Mouse (Mus musculus) forebrain, embryonic 13.5 days (tissue): ENCODE data around the gene Gm11985. TPM values are rescaled to one million over a fixed set of nuclear protein-coding genes. Genes with fewer than 3 reads are reported as not detected.

ENCODE experiments used
- ATAC-seq: fragments of 200-750 bp; cut with Nextera tagmentation; 2 replicates; pipeline ENCODE4 v1.8.0; 2017
- H3K27ac ChIP-seq: fragments of 300-500 bp; sonication (generic); 2 replicates; pipeline ENCODE4 v1.5.1; 2015; ENCODE audit warnings: inconsistent platforms, mild to moderate bottlenecking, moderate library complexity
- H3K27me3 ChIP-seq: fragments of 300-500 bp; sonication (generic); 2 replicates; pipeline ENCODE4 v1.6.1; 2015; ENCODE audit warnings: mild to moderate bottlenecking, inconsistent platforms
- H3K36me3 ChIP-seq: fragments of 300-500 bp; sonication (generic); 2 replicates; pipeline ENCODE4 v1.6.1; 2015; ENCODE audit warnings: mild to moderate bottlenecking, inconsistent platforms; ENCODE audit not compliant: poor library complexity, severe bottlenecking
- H3K4me1 ChIP-seq: fragments of 300-500 bp; sonication (generic); 2 replicates; pipeline ENCODE4 v1.6.1; 2015; ENCODE audit warnings: inconsistent platforms
- H3K4me2 ChIP-seq: fragments of 300-500 bp; sonication (generic); 2 replicates; pipeline ENCODE4 v1.6.1; 2015; ENCODE audit warnings: inconsistent platforms, mild to moderate bottlenecking, moderate library complexity
- H3K4me3 ChIP-seq: fragments of 300-500 bp; sonication (generic); 2 replicates; pipeline ENCODE4 v1.5.1; 2015; ENCODE audit warnings: mild to moderate bottlenecking, inconsistent platforms
- H3K9ac ChIP-seq: fragments of 300-500 bp; sonication (generic); 2 replicates; pipeline ENCODE4 v1.6.1; 2015; ENCODE audit warnings: mild to moderate bottlenecking, inconsistent platforms
- H3K9me3 ChIP-seq: fragments of 300-500 bp; sonication (generic); replicated peaks from 2 replicates; pipeline ENCODE4 v1.6.1; 2016; ENCODE audit warnings: inconsistent platforms
- WGBS: fragments of 180-500 bp; shearing (Covaris S2); methylation state at CpG from one replicate; pipeline ENCODE4 v1.1.7; 2015; 5-methylcytosine and 5-hydroxymethylcytosine counted together
- polyA plus RNA-seq: library from polyadenylated mRNA; unstranded; fragments of >200 nt; fragmentation: Nextera tagmentation; extraction: Ambion mirVana; gene quantifications from 2 replicates; pipeline ENCODE4 v1.2.1, GENCODE M21; 2015

The Gm11985 gene
- polyA plus RNA-seq, 1 experiment from 2014 or later = not detected

DNA sequence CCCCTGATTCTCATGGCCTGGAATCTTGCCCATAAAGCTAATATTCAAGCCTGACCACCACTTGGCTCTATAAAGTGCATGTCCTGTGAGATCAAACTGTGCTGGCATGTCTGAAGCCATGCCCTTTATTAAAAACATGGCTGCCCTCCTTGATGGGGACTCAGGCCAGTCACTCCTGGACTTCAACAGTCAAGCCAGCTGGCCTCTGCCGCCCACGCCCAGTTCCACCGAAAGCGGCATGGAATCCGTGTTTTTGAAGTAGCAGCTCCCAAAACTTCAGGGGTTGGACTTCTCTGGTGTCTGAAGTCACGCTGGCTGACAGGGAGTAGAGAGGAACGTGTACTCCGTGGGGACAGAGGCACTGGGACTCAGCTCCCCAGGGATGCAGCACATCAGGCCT is 40.8 kb downstream of the Gm11985 start:
- WGBS = 92% methylated on average over 8 of the region's 8 CpGs
- ATAC-seq = no peak

DNA sequence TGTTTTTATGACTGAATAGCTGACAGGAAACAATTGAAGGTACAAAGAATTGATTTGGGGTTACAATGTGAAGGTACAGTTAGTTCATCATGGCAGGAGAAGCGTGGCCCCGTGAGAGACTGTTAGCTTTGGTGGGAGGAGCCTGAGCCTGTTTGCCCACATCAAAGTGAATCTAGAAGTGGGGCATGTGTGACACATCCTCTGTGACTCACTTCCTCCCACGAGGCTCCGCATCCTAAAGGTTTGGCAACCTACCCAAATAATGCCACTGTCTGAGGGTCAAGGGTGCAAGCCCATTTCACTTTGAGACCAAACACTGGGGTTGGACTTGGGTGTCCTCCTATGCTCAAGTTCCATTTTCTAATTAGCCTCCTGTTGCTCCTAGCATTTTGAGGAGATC is 43.1 kb downstream of the Gm11985 start:
- H3K4me1 ChIP-seq = no peaks in the 10 kb centered on the region
- H3K4me2 ChIP-seq = no peak overlapping the region
- no peaks in the 10 kb centered on the region for H3K36me3 ChIP-seq
- no peak overlapping the region for H3K9ac ChIP-seq
- H3K27ac ChIP-seq = no peak overlapping the region
- no peaks in the 10 kb centered on the region for H3K9me3 ChIP-seq
- no peak for ATAC-seq
- H3K4me3 ChIP-seq = no peak overlapping the region
- 87% methylated on average over 4 of the region's 4 CpGs for WGBS
- H3K27me3 ChIP-seq = no peaks in the 10 kb centered on the region

More for the DNA sequence above, 40.8 kb downstream of the Gm11985 start:
- H3K4me2 ChIP-seq = no peak overlapping the region
- H3K36me3 ChIP-seq = no peaks in the 10 kb centered on the region
- H3K9me3 ChIP-seq = no peaks in the 10 kb centered on the region
- no peak overlapping the region for H3K4me3 ChIP-seq
- no peaks in the 10 kb centered on the region for H3K27me3 ChIP-seq
- no peaks in the 10 kb centered on the region for H3K4me1 ChIP-seq
- no peak overlapping the region for H3K9ac ChIP-seq
- H3K27ac ChIP-seq = no peak overlapping the region

GRCm38 (mm10) chr11:7144369-7144768 is 44.0 kb downstream of the Gm11985 start:
- H3K27ac ChIP-seq = no peak overlapping the region
- no peaks in the 10 kb centered on the region for H3K36me3 ChIP-seq
- WGBS = 91% methylated on average over 11 of the region's 11 CpGs
- H3K4me2 ChIP-seq = no peak overlapping the region
- H3K9me3 ChIP-seq = no peaks in the 10 kb centered on the region
- no peaks in the 10 kb centered on the region for H3K4me1 ChIP-seq
- no peak overlapping the region for H3K4me3 ChIP-seq
- H3K9ac ChIP-seq = no peak overlapping the region
- H3K27me3 ChIP-seq = no peaks in the 10 kb centered on the region
- no peak for ATAC-seq

GRCm38 (mm10) chr11:7142725-7143124 is 45.6 kb downstream of the Gm11985 start:
- Histone ChIP-seq H3K4me2 (no peak overlapping the region), H3K9me3 (no peaks in the 10 kb centered on the region), H3K36me3 (no peaks in the 10 kb centered on the region), H3K27ac (no peak overlapping the region), H3K4me1 (no peaks in the 10 kb centered on the region), H3K4me3 (no peak overlapping the region), H3K27me3 (no peaks in the 10 kb centered on the region), H3K9ac (no peak overlapping the region)
- ATAC-seq = no peak
- 51% methylated on average over 3 of the region's 3 CpGs for whole genome bisulfite sequencing

DNA sequence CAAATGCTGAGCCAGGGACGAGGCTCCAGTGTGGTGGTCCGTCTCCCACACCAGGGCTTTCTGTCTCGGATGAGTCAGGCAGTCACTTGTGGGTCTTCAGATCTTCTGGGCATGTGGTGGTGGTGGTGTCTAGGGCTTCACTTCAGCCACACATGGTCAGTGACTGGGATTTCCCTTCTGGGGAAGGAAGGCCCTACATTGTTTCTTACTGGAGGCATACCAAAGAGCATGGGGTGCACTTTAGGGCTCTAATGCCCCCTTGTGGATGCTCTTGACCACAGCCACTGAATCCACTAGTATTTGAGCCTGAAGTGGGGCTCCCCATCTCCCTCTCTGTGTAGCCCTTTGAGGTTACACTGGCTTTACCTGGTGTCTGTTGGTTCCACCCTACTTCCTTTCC is 47.9 kb downstream of the Gm11985 start:
- H3K4me1 ChIP-seq = no peaks in the 10 kb centered on the region
- no peak overlapping the region for H3K9ac ChIP-seq
- H3K27ac ChIP-seq = no peak overlapping the region
- WGBS = 92% methylated on average over 3 of the region's 3 CpGs
- H3K36me3 ChIP-seq = no peaks in the 10 kb centered on the region
- ATAC-seq = 0 out of 2 replicates have a peak, but pooled peaks have one; percentile 11
- no peak overlapping the region for H3K4me3 ChIP-seq
- H3K4me2 ChIP-seq = no peak overlapping the region
- H3K27me3 ChIP-seq = no peaks in the 10 kb centered on the region
- no peaks in the 10 kb centered on the region for H3K9me3 ChIP-seq

DNA sequence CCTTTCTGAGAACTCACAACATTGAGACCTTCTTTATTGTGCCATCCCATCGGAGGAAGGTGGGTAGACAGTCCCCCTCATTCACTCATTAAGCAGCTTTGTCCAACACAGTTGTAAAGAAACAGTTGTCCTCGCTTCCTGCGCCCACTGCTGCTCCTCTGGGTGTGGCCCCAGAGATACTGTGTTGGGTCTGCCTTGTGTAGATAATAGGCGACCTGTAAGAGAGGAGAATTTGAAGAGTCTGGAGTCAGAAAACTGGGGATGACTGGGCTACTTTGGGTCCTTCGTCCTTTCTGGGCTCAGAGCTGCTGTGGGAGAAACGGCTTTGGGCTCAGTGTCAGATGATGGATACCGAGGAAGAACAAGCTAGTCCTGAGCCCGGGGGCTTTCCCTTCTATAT is 50.0 kb downstream of the Gm11985 start:
- H3K27me3 ChIP-seq = no peaks in the 10 kb centered on the region
- no peak overlapping the region for H3K9ac ChIP-seq
- H3K27ac ChIP-seq = no peak overlapping the region
- no peak for ATAC-seq
- H3K4me3 ChIP-seq = no peak overlapping the region
- no peak overlapping the region for H3K4me2 ChIP-seq
- no peaks in the 10 kb centered on the region for H3K4me1 ChIP-seq
- H3K36me3 ChIP-seq = no peaks in the 10 kb centered on the region
- WGBS = 94% methylated on average over 8 of the region's 8 CpGs
- H3K9me3 ChIP-seq = no peaks in the 10 kb centered on the region

DNA sequence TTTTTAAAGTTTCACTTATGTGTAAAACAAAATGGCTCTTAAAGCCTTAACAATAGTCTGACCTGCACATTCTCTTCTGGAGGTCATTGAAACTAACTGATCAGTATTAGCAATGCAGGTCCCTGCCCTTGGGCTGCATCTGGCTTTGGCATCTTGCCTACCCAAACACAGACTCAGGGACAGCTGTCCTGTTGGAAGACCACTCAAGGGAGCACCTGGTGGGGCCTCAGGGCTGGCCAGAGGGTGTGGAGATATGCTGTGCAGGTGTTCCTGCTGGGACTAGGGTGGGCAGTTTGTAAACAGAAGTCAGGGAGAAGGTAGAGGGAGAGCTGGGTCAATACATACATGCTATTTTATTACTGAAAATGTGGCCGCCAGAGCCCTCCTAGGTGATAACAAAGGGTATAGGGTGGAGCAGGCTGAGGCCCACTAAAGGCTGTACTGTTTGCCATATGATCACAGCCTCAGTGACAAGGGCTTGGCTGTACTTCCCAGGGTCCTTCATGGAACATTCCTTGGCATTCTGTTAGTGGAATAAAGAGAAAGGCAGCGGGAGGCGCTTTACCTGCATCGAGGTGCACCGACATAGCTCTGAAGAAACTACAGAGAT is 52.0 kb downstream of the Gm11985 start:
- Histone ChIP-seq H3K9ac (no peak overlapping the region), H3K27me3 (no peaks in the 10 kb centered on the region), H3K36me3 (no peaks in the 10 kb centered on the region), H3K4me3 (no peak overlapping the region), H3K27ac (no peak overlapping the region), H3K9me3 (no peaks in the 10 kb centered on the region), H3K4me2 (no peak overlapping the region), H3K4me1 (no peaks in the 10 kb centered on the region)
- no peak for ATAC-seq
- whole genome bisulfite sequencing = 92% methylated on average over 5 of the region's 5 CpGs

DNA sequence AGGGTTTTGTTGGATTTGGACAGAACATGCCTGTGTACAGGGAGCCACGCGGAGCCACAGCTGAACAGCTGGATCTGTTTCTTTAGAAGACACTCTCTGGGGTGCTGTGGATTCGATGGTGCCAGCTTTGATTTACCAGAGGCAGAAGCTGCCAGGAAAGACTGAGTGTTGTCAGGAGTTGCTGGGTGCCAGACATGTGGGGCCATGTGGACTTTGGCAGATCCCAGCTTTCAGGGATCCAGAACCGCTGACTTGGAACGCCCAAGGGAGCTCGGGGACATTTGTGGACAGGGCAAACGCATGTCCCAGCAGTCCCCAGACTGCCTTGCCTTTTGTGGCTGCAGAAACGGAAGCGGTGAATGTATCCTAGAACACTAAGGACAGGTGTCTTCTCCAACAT is 52.6 kb downstream of the Gm11985 start:
- Histone ChIP-seq H3K9me3 (no peaks in the 10 kb centered on the region), H3K4me3 (no peak overlapping the region), H3K36me3 (no peaks in the 10 kb centered on the region), H3K9ac (no peak overlapping the region), H3K4me1 (no peaks in the 10 kb centered on the region), H3K27me3 (no peaks in the 10 kb centered on the region), H3K27ac (no peak overlapping the region), H3K4me2 (no peak overlapping the region)
- WGBS = 90% methylated on average over 9 of the region's 9 CpGs
- no peak for ATAC-seq

GRCm38 (mm10) chr11:7135301-7135700 is 53.1 kb downstream of the Gm11985 start:
- Histone ChIP-seq H3K4me3 (no peak overlapping the region), H3K9ac (no peak overlapping the region), H3K9me3 (no peaks in the 10 kb centered on the region), H3K4me1 (no peaks in the 10 kb centered on the region), H3K27me3 (no peaks in the 10 kb centered on the region), H3K27ac (no peak overlapping the region), H3K36me3 (no peaks in the 10 kb centered on the region), H3K4me2 (no peak overlapping the region)
- ATAC-seq = no peak
- WGBS = 66% methylated on average over 6 of the region's 6 CpGs

DNA sequence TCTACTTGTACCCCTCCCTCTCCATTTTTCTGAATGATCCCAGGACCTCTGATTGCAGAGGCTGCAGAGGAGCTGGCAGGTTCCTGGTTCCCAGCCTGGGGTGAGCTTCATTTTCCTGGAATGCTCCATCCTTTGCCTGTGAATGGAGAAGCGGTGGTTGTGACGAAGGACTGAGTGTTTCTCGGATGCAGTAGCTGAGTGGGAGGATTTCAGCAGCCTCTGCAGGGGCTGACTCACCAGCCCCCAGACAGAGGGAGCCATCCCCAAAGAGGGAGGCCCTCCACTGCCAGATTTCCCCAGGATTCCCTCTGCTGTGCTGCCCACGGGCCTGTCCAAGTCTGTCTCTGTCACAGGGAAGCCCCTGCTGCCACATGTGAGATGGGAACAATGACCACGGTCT is 54.0 kb downstream of the Gm11985 start:
- no peak for ATAC-seq

DNA sequence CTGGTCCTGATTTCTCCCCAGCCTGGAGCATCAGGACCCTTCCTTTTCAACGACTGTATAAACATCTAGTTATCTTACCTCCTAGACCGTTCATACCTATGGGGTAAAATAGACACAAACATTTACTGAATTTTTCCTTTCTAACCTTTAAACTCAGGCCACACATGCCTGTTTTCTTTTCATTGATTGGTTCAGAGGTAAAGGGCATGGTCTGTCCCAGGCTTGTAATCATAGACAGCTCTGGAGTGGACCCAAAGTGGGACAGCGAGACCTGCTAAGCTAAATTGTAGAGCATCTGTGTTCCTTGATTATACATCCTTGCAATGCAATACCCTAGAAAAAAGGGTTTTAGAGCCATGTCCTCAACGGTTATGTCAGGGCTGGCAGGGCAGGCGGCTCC is 54.6 kb downstream of the Gm11985 start:
- Histone ChIP-seq H3K27me3 (no peaks in the 10 kb centered on the region), H3K9me3 (no peaks in the 10 kb centered on the region), H3K36me3 (no peaks in the 10 kb centered on the region), H3K27ac (no peak overlapping the region), H3K4me3 (no peak overlapping the region), H3K4me1 (no peaks in the 10 kb centered on the region), H3K9ac (no peak overlapping the region), H3K4me2 (no peak overlapping the region)
- WGBS = 88% methylated on average over 5 of the region's 5 CpGs
- no peak for ATAC-seq

More for the DNA sequence above, 54.0 kb downstream of the Gm11985 start:
- Histone ChIP-seq H3K4me2 (no peak overlapping the region), H3K4me3 (no peak overlapping the region), H3K4me1 (no peaks in the 10 kb centered on the region), H3K36me3 (no peaks in the 10 kb centered on the region), H3K9ac (no peak overlapping the region), H3K27me3 (no peaks in the 10 kb centered on the region), H3K9me3 (no peaks in the 10 kb centered on the region), H3K27ac (no peak overlapping the region)
- whole genome bisulfite sequencing = 80% methylated on average over 5 of the region's 5 CpGs
